Mouse (Mus musculus) cortical plate, adult 2 months (tissue): ENCODE measurements around the gene Zfp786.

Experiments used
- CTCF ChIP-seq: fragments of 200-500 bp; IDR thresholded peaks from 2 replicates; pipeline ENCODE4 v1.5.1; 2011; ENCODE audit warnings: mild to moderate bottlenecking, control low read depth, low read length; ENCODE audit not compliant: insufficient read depth; ENCODE audit errors: extremely low read depth
- POLR2A ChIP-seq: fragments of 200-500 bp; IDR thresholded peaks from 2 replicates; pipeline ENCODE4 v1.6.1; 2011; ENCODE audit warnings: mild to moderate bottlenecking, low read length, control low read depth; ENCODE audit not compliant: insufficient read depth; ENCODE audit errors: extremely low read depth

DNA sequence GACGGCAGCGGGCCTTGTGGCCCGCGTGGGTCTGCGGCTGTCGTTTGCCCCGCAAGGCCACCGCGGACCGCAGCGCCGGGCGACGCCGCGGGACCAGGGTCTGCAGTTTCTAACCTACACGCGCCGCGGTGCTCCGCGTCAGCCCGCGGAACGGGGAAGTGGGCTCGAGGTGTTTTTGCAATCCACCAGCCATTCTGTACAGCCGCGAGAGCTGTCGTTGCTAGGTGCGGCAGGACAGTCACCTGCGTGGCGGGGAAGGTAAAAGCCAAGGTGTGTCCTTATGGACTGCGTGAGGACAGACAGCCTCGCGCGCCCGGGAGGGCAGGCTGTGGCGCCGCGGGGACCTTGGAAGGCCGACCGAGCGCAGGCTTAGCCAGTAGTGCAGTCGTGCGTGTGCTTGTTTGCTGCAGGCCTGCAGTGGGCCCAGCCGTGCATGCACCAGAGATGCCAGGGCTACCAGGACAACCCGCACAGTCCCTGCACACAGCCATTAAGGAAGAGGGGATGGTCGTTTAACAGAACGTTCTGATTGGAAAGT lies 5.4 kb upstream of the Zfp786 start:
- TF ChIP-seq POLR2A (no peak), CTCF (no peak)
